Mouse (Mus musculus) hindbrain, embryonic 10.5 days (tissue): ENCODE results near the gene Qpct. TPM values are rescaled to one million over a fixed set of nuclear protein-coding genes. Genes with fewer than 3 reads are reported as not detected.
"Not testable (repeated sequence)": the region's sequence is repeated elsewhere in the genome, so short reads cannot be mapped to it uniquely, and the experiment has no call there.

Source experiments
- DNase-seq: peaks from one replicate; pipeline ENCODE4 v3.0.0-alpha.2; 2017; ENCODE audit warnings: low spot score
- H3K27ac ChIP-seq: fragments of 300-500 bp; sonication (generic); 2 replicates; pipeline ENCODE4 v1.5.1; 2016; ENCODE audit warnings: mild to moderate bottlenecking, moderate library complexity
- H3K27me3 ChIP-seq: fragments of 300-500 bp; sonication (generic); 2 replicates; pipeline ENCODE4 v1.6.1; 2016; ENCODE audit warnings: mild to moderate bottlenecking; ENCODE audit not compliant: poor library complexity, insufficient read depth, severe bottlenecking
- H3K36me3 ChIP-seq: fragments of 300-500 bp; sonication (generic); 2 replicates; pipeline ENCODE4 v1.6.1; 2016; ENCODE audit warnings: mild to moderate bottlenecking, moderate library complexity
- H3K4me1 ChIP-seq: fragments of 300-500 bp; sonication (generic); replicated peaks from 2 replicates; pipeline ENCODE4 v1.6.1; 2016; ENCODE audit warnings: mild to moderate bottlenecking
- H3K4me3 ChIP-seq: fragments of 300-500 bp; sonication (generic); 2 replicates; pipeline ENCODE4 v1.5.1; 2016; ENCODE audit warnings: mild to moderate bottlenecking, moderate library complexity
- H3K9me3 ChIP-seq: fragments of 300-500 bp; sonication (generic); 2 replicates; pipeline ENCODE4 v1.6.1; 2016; ENCODE audit warnings: mild to moderate bottlenecking, moderate library complexity
- WGBS: fragments of 180-500 bp; shearing (Covaris S2); methylation state at CpG from one replicate; pipeline ENCODE4 v1.1.7; 2016; 5-methylcytosine and 5-hydroxymethylcytosine counted together
- polyA plus RNA-seq: library from polyadenylated mRNA; unstranded; fragments of >200 nt; fragmentation: Nextera tagmentation; extraction: Ambion mirVana; gene quantifications from 2 replicates; pipeline ENCODE4 v1.2.1, GENCODE M21; 2016

The Qpct gene
- polyA plus RNA-seq, 1 experiment from 2014 or later, result 5.1 TPM

GRCm38 (mm10) chr17:79091710-79092109 is 40.0 kb downstream of the Qpct start:
- Histone ChIP-seq H3K36me3 (no peaks in the 10 kb centered on the region), H3K9me3 (no peaks in the 10 kb centered on the region), H3K4me1 (no peaks in the 10 kb centered on the region), H3K27me3 (no peaks in the 10 kb centered on the region), H3K4me3 (no peak overlapping the region), H3K27ac (no peak overlapping the region)
- 72% methylated on average over 1 of the region's 1 CpGs for WGBS
- no peak for DNase-seq

- WGBS, result 81% methylated on average over 5 of the region's 5 CpGs
- H3K4me1 ChIP-seq, result no peaks in the 10 kb centered on the region
- no peaks in the 10 kb centered on the region for H3K27me3 ChIP-seq
- no peak for DNase-seq
- H3K4me3 ChIP-seq, result no peak overlapping the region
- no peak overlapping the region for H3K27ac ChIP-seq
- no peaks in the 10 kb centered on the region for H3K9me3 ChIP-seq
- H3K36me3 ChIP-seq, result no peaks in the 10 kb centered on the region
These were observed 41.7 kb downstream of the Qpct start for GRCm38 (mm10) chr17:79093286-79093975.

GRCm38 (mm10) chr17:79095624-79096023 is 43.9 kb downstream of the Qpct start:
- Histone ChIP-seq H3K36me3 (no peaks in the 10 kb centered on the region), H3K27me3 (no peaks in the 10 kb centered on the region), H3K4me3 (no peak overlapping the region), H3K27ac (no peak overlapping the region), H3K9me3 (no peaks in the 10 kb centered on the region), H3K4me1 (no peaks in the 10 kb centered on the region)
- 78% methylated on average over 2 of the region's 2 CpGs for WGBS
- DNase-seq, result no peak

- no peak overlapping the region for H3K27ac ChIP-seq
- H3K27me3 ChIP-seq, result no peaks in the 10 kb centered on the region
- no peak overlapping the region for H3K4me3 ChIP-seq
- WGBS, result 89% methylated on average over 4 of the region's 4 CpGs
- no peaks in the 10 kb centered on the region for H3K4me1 ChIP-seq
- no peaks in the 10 kb centered on the region for H3K9me3 ChIP-seq
- no peak for DNase-seq
- H3K36me3 ChIP-seq, result no peaks in the 10 kb centered on the region
These were observed 48.2 kb downstream of the Qpct start for GRCm38 (mm10) chr17:79099866-79100265.

- 71% methylated on average over 6 of the region's 6 CpGs for WGBS
- Histone ChIP-seq H3K9me3 (no peaks in the 10 kb centered on the region), H3K4me3 (no peak overlapping the region), H3K36me3 (no peaks in the 10 kb centered on the region), H3K27me3 (no peaks in the 10 kb centered on the region), H3K4me1 (no peaks in the 10 kb centered on the region), H3K27ac (no peak overlapping the region)
- DNase-seq, result no peak
These were observed 56.5 kb downstream of the Qpct start for GRCm38 (mm10) chr17:79108238-79108637.

GRCm38 (mm10) chr17:79109576-79109975 is 57.9 kb downstream of the Qpct start:
- H3K9me3 ChIP-seq, result no peaks in the 10 kb centered on the region
- H3K27me3 ChIP-seq, result no peaks in the 10 kb centered on the region
- H3K4me3 ChIP-seq, result no peak overlapping the region
- H3K27ac ChIP-seq, result no peak overlapping the region
- no peak for DNase-seq
- 83% methylated on average over 9 of the region's 9 CpGs for WGBS
- no peaks in the 10 kb centered on the region for H3K36me3 ChIP-seq
- no peaks in the 10 kb centered on the region for H3K4me1 ChIP-seq

- no peaks in the 10 kb centered on the region for H3K4me1 ChIP-seq
- no peak overlapping the region for H3K4me3 ChIP-seq
- no peaks in the 10 kb centered on the region for H3K27me3 ChIP-seq
- H3K27ac ChIP-seq, result no peak overlapping the region
- no peaks in the 10 kb centered on the region for H3K9me3 ChIP-seq
- WGBS, result 28% methylated on average over 5 of the region's 5 CpGs
- H3K36me3 ChIP-seq, result no peaks in the 10 kb centered on the region
- peak; percentile 57 for DNase-seq
These were observed 59.2 kb downstream of the Qpct start for GRCm38 (mm10) chr17:79110936-79111348.

GRCm38 (mm10) chr17:79115248-79115647 is 63.5 kb downstream of the Qpct start:
- DNase-seq, H3K36me3 ChIP-seq, H3K9me3 ChIP-seq, H3K4me3 ChIP-seq, H3K27ac ChIP-seq, H3K27me3 ChIP-seq, H3K4me1 ChIP-seq: not testable (repeated sequence)
- 52% methylated on average over 9 of the region's 9 CpGs for WGBS

- no peaks in the 10 kb centered on the region for H3K27me3 ChIP-seq
- no peaks in the 10 kb centered on the region for H3K4me1 ChIP-seq
- WGBS, result 78% methylated on average over 1 of the region's 1 CpGs
- no peaks in the 10 kb centered on the region for H3K36me3 ChIP-seq
- 0 out of 2 replicates have a peak, but pooled peaks cover 7% of the 10 kb centered on the region for H3K9me3 ChIP-seq
- H3K4me3 ChIP-seq, result no peak overlapping the region
- DNase-seq, result no peak
- no peak overlapping the region for H3K27ac ChIP-seq
These were observed 67.4 kb downstream of the Qpct start for GRCm38 (mm10) chr17:79119066-79119465.

GRCm38 (mm10) chr17:79120269-79120668 is 68.6 kb downstream of the Qpct start:
- H3K4me1 ChIP-seq, result no peaks in the 10 kb centered on the region
- no peaks in the 10 kb centered on the region for H3K27me3 ChIP-seq
- 0 out of 2 replicates have a peak, but pooled peaks cover 7% of the 10 kb centered on the region for H3K9me3 ChIP-seq
- 90% methylated on average over 3 of the region's 3 CpGs for WGBS
- no peak overlapping the region for H3K4me3 ChIP-seq
- no peaks in the 10 kb centered on the region for H3K36me3 ChIP-seq
- H3K27ac ChIP-seq, result no peak overlapping the region
- no peak for DNase-seq

GRCm38 (mm10) chr17:79133740-79134139 is 82.0 kb downstream of the Qpct start:
- Histone ChIP-seq H3K9me3 (no peaks in the 10 kb centered on the region), H3K27me3 (no peaks in the 10 kb centered on the region), H3K4me3 (no peak overlapping the region), H3K4me1 (no peaks in the 10 kb centered on the region), H3K27ac (no peak overlapping the region), H3K36me3 (no peaks in the 10 kb centered on the region)
- peak; percentile 5 for DNase-seq
- WGBS, result 58% methylated on average over 8 of the region's 8 CpGs

GRCm38 (mm10) chr17:79135826-79136225 is 84.1 kb downstream of the Qpct start:
- H3K4me3 ChIP-seq, result no peak overlapping the region
- DNase-seq, result no peak
- H3K27ac ChIP-seq, result no peak overlapping the region
- 94% methylated on average over 6 of the region's 6 CpGs for WGBS
- H3K36me3 ChIP-seq, result no peaks in the 10 kb centered on the region
- H3K9me3 ChIP-seq, result no peaks in the 10 kb centered on the region
- no peaks in the 10 kb centered on the region for H3K27me3 ChIP-seq
- no peaks in the 10 kb centered on the region for H3K4me1 ChIP-seq

GRCm38 (mm10) chr17:79136401-79136800 is 84.7 kb downstream of the Qpct start:
- H3K4me3 ChIP-seq, result no peak overlapping the region
- no peak overlapping the region for H3K27ac ChIP-seq
- H3K36me3 ChIP-seq, result no peaks in the 10 kb centered on the region
- no peaks in the 10 kb centered on the region for H3K27me3 ChIP-seq
- H3K4me1 ChIP-seq, result no peaks in the 10 kb centered on the region
- 88% methylated on average over 2 of the region's 2 CpGs for WGBS
- no peak for DNase-seq
- H3K9me3 ChIP-seq, result no peaks in the 10 kb centered on the region
